Mouse (Mus musculus) left cerebral cortex, adult 2 months (tissue): ENCODE measurements around the gene Ttll3. TPM values are rescaled to one million over a fixed set of nuclear protein-coding genes. Genes with fewer than 3 reads are reported as not detected.

ENCODE experiments used
- DNase-seq, 2 experiments: peaks; one replicate each; pipeline ENCODE4 v3.0.0; 2021 to 2022; ENCODE audit warnings: low spot score in 2 of 2, mixed read lengths in 1 of 2; ENCODE audit errors: extremely low spot score in 1 of 2
- H3K27ac ChIP-seq: fragments of 200-600 bp; 2 replicates; pipeline ENCODE4 v1.8.1; 2022
- H3K4me3 ChIP-seq: fragments of 200-600 bp; 2 replicates; pipeline ENCODE4 v1.8.1; 2022
- CTCF ChIP-seq: fragments of 200-600 bp; IDR thresholded peaks from 2 replicates; pipeline ENCODE4 v1.8.1; 2022; ENCODE audit warnings: antibody characterized with exemption, mild to moderate bottlenecking, moderate library complexity
- intact Hi-C: fragments of 180-260 bp; cut with DNase I; formaldehyde crosslinking; loops from one replicate; pipeline ENCODE4 v1.15.1; 2025
- total RNA-seq, 2 experiments: library from RNA; stranded (reverse); gene quantifications; 2 replicates each; pipeline ENCODE4 v1.2.3; 2021

The Ttll3 gene
- total RNA-seq, 2 experiments from 2014 or later: 12.2 to 17.8 TPM

DNA sequence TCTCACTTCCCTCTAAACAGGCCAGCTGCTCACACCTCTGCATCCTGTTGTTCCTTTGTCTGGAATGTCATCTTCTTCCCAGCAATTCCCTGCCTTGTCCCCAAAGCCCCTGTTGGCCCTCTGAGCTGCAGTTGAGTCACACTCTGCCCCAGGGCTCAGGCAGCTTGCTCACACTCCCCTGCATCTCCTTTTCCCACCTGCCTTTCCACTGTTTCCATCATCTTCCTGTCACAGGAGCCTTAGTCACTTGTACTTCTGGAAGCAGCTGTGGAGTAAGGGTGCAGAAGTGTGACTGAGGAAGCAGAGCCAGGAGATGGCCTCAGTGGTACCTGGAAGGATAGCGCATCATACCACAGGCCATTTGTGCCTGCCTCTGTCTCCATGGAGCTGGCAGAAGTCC lies 26.8 kb upstream of the Ttll3 start:
- no peak for TF ChIP-seq CTCF
- Histone ChIP-seq H3K4me3 (no peak overlapping the region), H3K27ac (no peak overlapping the region)
- no peak for DNase-seq
- intact Hi-C loops: no loop called here

- Histone ChIP-seq H3K27ac (no peak overlapping the region), H3K4me3 (no peak overlapping the region)
- intact Hi-C loops: no loop called here
- no peak for DNase-seq
- TF ChIP-seq CTCF: no peak
Observed at GRCm38 (mm10) chr6:113364518-113365135, 24.4 kb upstream of the Ttll3 start.

GRCm38 (mm10) chr6:113366639-113367038 lies 22.4 kb upstream of the Ttll3 start:
- Histone ChIP-seq H3K4me3 (no peak overlapping the region), H3K27ac (no peak overlapping the region)
- DNase-seq: no peak
- no peak for TF ChIP-seq CTCF
- intact Hi-C loops: no loop called here

DNA sequence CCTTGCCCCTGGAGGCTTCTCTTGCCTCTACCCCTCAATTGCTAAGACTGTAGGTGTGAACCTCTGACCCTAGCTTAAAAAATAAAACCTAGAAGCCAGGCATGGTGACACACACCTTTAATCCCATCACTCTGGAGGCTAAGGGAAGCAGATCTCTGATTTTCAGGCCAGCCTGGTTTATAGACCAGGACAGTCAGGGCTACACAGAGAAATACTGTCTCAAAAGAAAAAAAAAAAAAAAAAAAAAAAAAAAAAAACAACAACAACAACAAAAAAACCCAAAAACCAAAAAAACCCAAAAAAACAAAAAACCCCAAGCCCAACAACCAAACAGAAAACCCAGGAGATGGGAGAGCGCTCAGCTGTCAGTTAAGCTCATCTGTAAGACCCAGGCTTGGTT lies 21.5 kb upstream of the Ttll3 start:
- DNase-seq: no peak
- H3K27ac ChIP-seq: no peak overlapping the region
- intact Hi-C loops: no loop called here
- no peak for TF ChIP-seq CTCF
- H3K4me3 ChIP-seq: no peak overlapping the region

GRCm38 (mm10) chr6:113368124-113368523 lies 20.9 kb upstream of the Ttll3 start:
- intact Hi-C loops: no loop called here
- no peak for TF ChIP-seq CTCF
- H3K27ac ChIP-seq: no peak overlapping the region
- DNase-seq: no peak
- H3K4me3 ChIP-seq: no peak overlapping the region

GRCm38 (mm10) chr6:113368577-113368976 lies 20.5 kb upstream of the Ttll3 start:
- TF ChIP-seq CTCF: no peak
- no peak for DNase-seq
- intact Hi-C loops: no loop called here

GRCm38 (mm10) chr6:113370194-113370929 lies 18.7 kb upstream of the Ttll3 start:
- TF ChIP-seq CTCF: no peak
- intact Hi-C loops: no loop called here
- no peak for DNase-seq
- Histone ChIP-seq H3K27ac (no peak overlapping the region), H3K4me3 (no peak overlapping the region)

More at GRCm38 (mm10) chr6:113368577-113368976, 20.5 kb upstream of the Ttll3 start:
- no peak overlapping the region for H3K27ac ChIP-seq
- H3K4me3 ChIP-seq: no peak overlapping the region

GRCm38 (mm10) chr6:113373491-113373890 lies 15.6 kb upstream of the Ttll3 start:
- Histone ChIP-seq H3K27ac (no peak overlapping the region), H3K4me3 (no peak overlapping the region)
- DNase-seq: no peak
- no peak for TF ChIP-seq CTCF
- intact Hi-C loops: no loop called here

DNA sequence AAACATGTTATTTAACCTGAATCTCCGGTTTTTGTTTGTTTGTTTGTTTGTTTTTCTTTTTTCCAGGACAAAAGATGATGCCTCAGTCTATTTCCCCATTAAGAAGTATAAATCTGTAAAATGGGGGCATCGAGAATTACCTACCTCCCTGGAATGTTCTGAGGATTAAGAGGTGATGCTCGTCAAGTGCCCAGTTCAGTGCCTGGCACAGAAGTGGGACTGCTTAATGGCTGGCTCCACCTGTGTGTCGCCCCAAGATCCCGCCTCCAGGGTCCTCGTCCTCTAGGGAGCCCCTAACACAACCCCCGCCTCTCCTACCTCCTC lies 11.9 kb upstream of the Ttll3 start:
- Histone ChIP-seq H3K27ac (peak overlapping the region; percentile 100), H3K4me3 (peak overlapping the region; percentile 93)
- TF ChIP-seq CTCF: no peak
- intact Hi-C loops: loop anchor here (2.0 to 5.0 kb wide), 3 partner anchors 32 to 330 kb away; partner anchors contain the start of genes Mtmr14 and Thumpd3
- DNase-seq: no peak

DNA sequence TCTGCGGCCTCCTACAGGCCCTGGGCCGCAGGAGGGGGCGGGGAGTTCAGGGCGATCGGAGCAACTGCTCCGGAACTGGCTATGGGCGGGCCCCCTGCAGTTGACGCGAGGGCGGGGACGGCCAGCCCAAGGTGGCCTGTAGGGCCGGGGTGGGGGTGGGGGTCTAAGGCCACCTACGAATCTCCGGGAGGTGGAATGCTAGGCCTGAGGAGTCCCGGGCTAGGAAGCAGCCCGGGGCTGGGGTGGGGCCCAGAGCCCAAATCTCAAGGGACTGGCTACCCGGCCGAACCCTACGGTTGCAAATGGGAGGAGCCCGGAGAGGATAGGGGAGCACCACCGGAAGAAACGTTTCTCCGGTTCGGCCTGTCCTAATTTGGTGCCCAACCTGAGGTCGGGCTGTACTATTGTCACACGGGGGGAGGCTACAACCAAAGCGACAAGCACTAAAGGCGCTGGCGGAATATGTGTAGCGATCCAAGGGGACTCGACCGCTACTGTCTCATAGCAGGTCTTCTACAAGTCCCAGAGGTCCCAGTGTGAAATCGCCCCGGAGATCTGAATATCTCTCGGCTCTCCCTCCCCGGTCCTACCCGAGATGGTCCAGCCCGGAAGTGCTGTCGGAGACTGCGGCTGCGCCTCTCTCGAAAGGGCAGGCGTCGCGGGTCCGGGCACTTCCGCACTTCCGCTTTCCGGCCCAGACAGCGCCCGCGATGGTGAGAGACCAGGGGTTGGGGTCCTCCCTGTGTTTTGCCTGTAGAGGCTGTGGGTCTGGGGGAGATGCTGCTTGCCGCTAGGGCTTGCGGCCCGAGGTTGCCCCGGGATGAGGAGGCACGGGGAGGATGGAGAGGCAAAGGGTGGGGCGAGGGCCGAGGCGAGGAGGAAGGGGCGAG lies 11.3 kb upstream of the Ttll3 start, which contains the start of the genes Tada3 and Arpc4:
Tada3 (minus strand) TSS at position 388 of the 890 bp plus-strand sequence.
Arpc4 (plus strand) TSS at position 620 of the 890 bp plus-strand sequence.
- peak within 1 kb of the TSS; percentile 100 for H3K27ac ChIP-seq
- intact Hi-C loops: loop anchor here (2.0 to 5.0 kb wide), 3 partner anchors 33 to 330 kb away; partner anchors contain the start of genes Mtmr14 and Thumpd3
- peak within 1 kb of the TSS; percentile 93 for H3K4me3 ChIP-seq
- peak; percentile 88 to 89 for DNase-seq
- no peak; the same call in 1 of the 2 replicates for TF ChIP-seq CTCF

DNA sequence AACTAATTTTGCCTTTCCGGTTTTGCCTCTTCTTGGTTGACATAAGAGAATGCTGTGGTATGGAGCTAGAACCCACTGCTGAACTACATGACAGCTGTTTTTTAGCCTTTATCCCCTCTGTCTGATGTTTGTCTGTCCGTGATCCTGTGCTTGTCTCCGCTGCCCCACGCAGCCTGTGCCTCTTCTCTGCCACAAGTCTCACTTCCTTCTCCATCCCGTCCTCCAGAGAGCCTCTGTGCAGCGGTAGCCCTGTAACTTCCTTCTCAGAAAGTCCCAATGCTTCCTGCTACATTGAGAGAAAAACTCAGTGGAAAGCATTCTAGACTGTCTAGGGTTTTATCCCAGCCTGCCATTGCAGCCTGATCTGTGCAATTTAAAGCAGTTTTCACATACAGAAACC lies 9.8 kb upstream of the Ttll3 start:
- TF ChIP-seq CTCF: no peak
- intact Hi-C loops: loop anchor here (5.0 kb wide), 2 partner anchors 142 to 332 kb away; partner anchors contain the start of genes Mtmr14 and Thumpd3
- H3K27ac ChIP-seq: no peak overlapping the region
- peak overlapping the region; percentile 93 for H3K4me3 ChIP-seq
- DNase-seq: no peak
